20 mouse cellular contexts compared by ENCODE assay signal in the genomic region with DNA sequence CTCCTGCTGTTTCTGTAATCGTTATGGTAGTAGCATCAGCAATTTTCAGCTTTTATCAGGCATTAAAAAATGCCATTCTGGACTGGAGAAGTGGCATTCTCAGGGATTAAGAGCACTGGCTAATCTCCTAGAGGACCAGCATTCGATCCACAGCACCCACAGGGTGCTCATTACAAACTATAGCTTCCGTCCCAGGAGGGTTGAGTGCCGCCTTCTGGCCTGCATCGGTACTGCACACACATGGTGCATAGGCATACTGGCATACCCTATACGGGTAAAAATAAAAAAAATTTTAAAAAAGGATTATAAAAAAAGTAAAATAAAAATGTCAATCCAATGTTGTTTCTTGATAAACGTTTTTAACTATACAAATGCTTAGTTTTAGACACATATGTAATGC. TPM values are rescaled to one million over a fixed set of nuclear protein-coding genes. Genes with fewer than 3 reads are reported as not detected.
DNase-seq lines count a peak whose midpoint lies in the region; ATAC-seq and TF ChIP-seq lines count a peak whose summit lies in the region.
"Had no signal": no experiment of that assay in that cellular context is flagged by ENCODE, and none has a peak within 500 bp of the region (broad histone marks: within the 10 kb centered on the region; RNA-seq: fewer than 3 reads in every experiment).

No protein-coding gene starts in this region.

- no peak for TF ChIP-seq POLR2A in testis, adult 2 months (IDR thresholded peaks at IDR 0.05; ENCODE audit: control insufficient read depth, low read depth, low read length)

- DNase-seq in gastrocnemius, adult 2 months = no peak
- no peak for DNase-seq in gastrocnemius, postnatal 25 days
- no peak for DNase-seq in left cerebral cortex, adult 2 months (ENCODE audit: extremely low spot score in 1 of 2, low spot score in 2 of 2)
- no peak for DNase-seq in left cerebral cortex, postnatal 4 days
- DNase-seq in testis, postnatal 14 days (ENCODE audit: low spot score) = no peak
- no peak for DNase-seq in stomach, postnatal 0 days (ENCODE audit: low spot score)
- DNase-seq in left cerebral cortex, postnatal 25 days (ENCODE audit: low spot score in 2 of 2) = no peak
- DNase-seq: cerebellum, adult 2 months; heart, adult 11 months; heart, postnatal 36 days; kidney, adult 18-20 months; kidney, postnatal 36 days had no signal

- no peak overlapping the region for H3K27ac ChIP-seq in gastrocnemius, adult 2 months
- no peak overlapping the region for H3K27ac ChIP-seq in left cerebral cortex, adult 2 months
- peak overlapping the region; percentile 14; the same call in 1 of the 2 replicates for H3K27ac ChIP-seq in testis, adult 2 months (ENCODE audit: control insufficient read depth, insufficient read depth, low read depth, low read length)
- H3K27ac ChIP-seq in stomach, postnatal 0 days (replicated peaks) = no peak overlapping the region
- H3K27ac ChIP-seq: forebrain, embryonic 10.5 days; lung, embryonic 15.5 days; midbrain, embryonic 12.5 days; neural tube, embryonic 15.5 days; stomach, embryonic 15.5 days had no signal

- no peak overlapping the region for H3K4me2 ChIP-seq in stomach, postnatal 0 days (replicated peaks; ENCODE audit: low read depth)
- H3K4me2 ChIP-seq: lung, embryonic 15.5 days; midbrain, embryonic 12.5 days; neural tube, embryonic 15.5 days; stomach, embryonic 15.5 days had no signal

- H3K9me3 ChIP-seq in stomach, postnatal 0 days (ENCODE audit: control insufficient read depth, low read length) = no peaks in the 10 kb centered on the region
- H3K9me3 ChIP-seq: lung, embryonic 15.5 days; neural tube, embryonic 15.5 days; stomach, embryonic 15.5 days had no signal

- H3K27me3 ChIP-seq in testis, adult 2 months (ENCODE audit: control insufficient read depth, insufficient read depth, low read length) = no peaks in the 10 kb centered on the region
- no peaks in the 10 kb centered on the region for H3K27me3 ChIP-seq in stomach, postnatal 0 days (ENCODE audit: control insufficient read depth, insufficient read depth, low read length)
- H3K27me3 ChIP-seq: lung, embryonic 15.5 days; midbrain, embryonic 12.5 days; neural tube, embryonic 15.5 days; stomach, embryonic 15.5 days had no signal

- no peak overlapping the region for H3K9ac ChIP-seq in stomach, postnatal 0 days (ENCODE audit: low read length)
- H3K9ac ChIP-seq: lung, embryonic 15.5 days; midbrain, embryonic 12.5 days; neural tube, embryonic 15.5 days; stomach, embryonic 15.5 days had no signal

- no peak overlapping the region for H3K4me3 ChIP-seq in gastrocnemius, adult 2 months
- no peak overlapping the region for H3K4me3 ChIP-seq in left cerebral cortex, adult 2 months
- peak overlapping the region; percentile 71; the same call in 1 of the 2 replicates for H3K4me3 ChIP-seq in testis, adult 2 months (ENCODE audit: control insufficient read depth, low read depth, low read length)
- H3K4me3 ChIP-seq in stomach, postnatal 0 days (ENCODE audit: low read depth, low read length) = no peak overlapping the region
- H3K4me3 ChIP-seq: forebrain, embryonic 10.5 days; lung, embryonic 15.5 days; midbrain, embryonic 12.5 days; myocyte; neural tube, embryonic 15.5 days; stomach, embryonic 15.5 days had no signal

- intact Hi-C loops in gastrocnemius, adult 2 months (cut with DNase I) = no loop called here
- intact Hi-C loops in left cerebral cortex, adult 2 months (cut with DNase I) = no loop called here
- intact Hi-C loops in left cerebral cortex, postnatal 4 days (cut with DNase I) = no loop called here
- intact Hi-C loops in left cerebral cortex, postnatal 25 days (cut with DNase I) = no loop called here

- TF ChIP-seq CTCF in gastrocnemius, adult 2 months (IDR thresholded peaks at IDR 0.05) = peak; percentile 18; the same call in 1 of the 2 replicates
- peak; percentile 22 for TF ChIP-seq CTCF in left cerebral cortex, adult 2 months (IDR thresholded peaks at IDR 0.05)
- TF ChIP-seq CTCF in testis, adult 2 months (IDR thresholded peaks at IDR 0.05; ENCODE audit: control insufficient read depth, insufficient read depth, insufficient replicate concordance, low read depth, low read length) = peak; percentile 78; the same call in 1 of the 2 replicates
- peak; percentile 33 for TF ChIP-seq CTCF in stomach, postnatal 0 days (IDR thresholded peaks at IDR 0.05; ENCODE audit: low read depth)

- no peaks in the 10 kb centered on the region for H3K36me3 ChIP-seq in testis, adult 2 months (ENCODE audit: control insufficient read depth, insufficient read depth, low read length)
- no peaks in the 10 kb centered on the region for H3K36me3 ChIP-seq in stomach, postnatal 0 days (ENCODE audit: control insufficient read depth, insufficient read depth, low read length)
- H3K36me3 ChIP-seq: lung, embryonic 15.5 days; neural tube, embryonic 15.5 days; stomach, embryonic 15.5 days had no signal

- WGBS in stomach, postnatal 0 days = 95% methylated on average over 7 of the region's 7 CpGs

- no peak for ATAC-seq in stomach, postnatal 0 days (ENCODE audit: low FRiP score, low TSS enrichment)
- ATAC-seq: hindbrain, embryonic 16.5 days had no signal

- TF ChIP-seq EP300 in stomach, postnatal 0 days (optimal IDR thresholded peaks at IDR 0.05) = no peak

- peaks cover 5% of the 10 kb centered on the region for H3K4me1 ChIP-seq in testis, adult 2 months (ENCODE audit: control insufficient read depth, insufficient read depth, low read length)
- H3K4me1 ChIP-seq in stomach, postnatal 0 days (replicated peaks; ENCODE audit: control insufficient read depth, insufficient read depth) = no peaks in the 10 kb centered on the region
- H3K4me1 ChIP-seq: stomach, embryonic 15.5 days had no signal

RNA-seq across cellular contexts. Expression of gene Sh3rf1, which starts 20.5 kb away (rescaled TPM):
- 1 to 10 TPM; 1.2 to 1.8 TPM for total RNA-seq in gastrocnemius, adult 2 months (2021)
- 1 to 10 TPM; 1.9 to 2.2 TPM for total RNA-seq in gastrocnemius, postnatal 25 days (2021)
- total RNA-seq in left cerebral cortex, adult 2 months (2021) = 10 to 100 TPM; 37.5 to 40.7 TPM
- 10 to 100 TPM; 40.2 to 47.3 TPM for total RNA-seq in left cerebral cortex, postnatal 4 days (2021)
- 2.2 and 2.3 TPM in 2 replicates for polyA plus RNA-seq in testis, adult 2 months (2012; rRNA removed)
- 4.8 and 5.0 TPM in 2 replicates for polyA plus RNA-seq in stomach, postnatal 0 days (2015; fragmentation: Nextera tagmentation; extraction: Ambion mirVana)
- total RNA-seq in left cerebral cortex, postnatal 25 days (2021) = 10 to 100 TPM; 36.8 to 39.8 TPM

Comparison
In these comparisons a context has a peak if more than half of its experiments do, and no peak if none do; other contexts are left out.
1. CTCF ChIP-seq: peak in every context shown above with its lines; median percentile 78 in testis, adult 2 months; 33 in stomach, postnatal 0 days; 22 in left cerebral cortex, adult 2 months; 18 in gastrocnemius, adult 2 months.
2. RNA of gene Sh3rf1, which starts 20.5 kb away (total RNA-seq): 40.2 to 47.3 TPM in left cerebral cortex, postnatal 4 days, 37.5 to 40.7 TPM in left cerebral cortex, adult 2 months and 36.8 to 39.8 TPM in left cerebral cortex, postnatal 25 days; 1.9 to 2.2 TPM in gastrocnemius, postnatal 25 days and 1.2 to 1.8 TPM in gastrocnemius, adult 2 months; every median in the first group is over 10 times any median in the second.